Mouse (Mus musculus) thymus, adult 2 months (tissue): ENCODE data around the gene Hs3st3a1. TPM values are rescaled to one million over a fixed set of nuclear protein-coding genes. Genes with fewer than 3 reads are reported as not detected.

ENCODE experiments used
- DNase-seq: peaks from one replicate; pipeline ENCODE4 v3.0.0; 2021
- H3K27ac ChIP-seq: fragments of 200-500 bp; 2 replicates; pipeline ENCODE4 v1.5.1; 2012; ENCODE audit warnings: low read length, control low read depth; ENCODE audit not compliant: control insufficient read depth, insufficient read depth
- H3K27me3 ChIP-seq: fragments of 200-500 bp; 2 replicates; pipeline ENCODE4 v1.6.1; 2012; ENCODE audit warnings: mild to moderate bottlenecking, low read length, moderate library complexity, mixed read lengths; ENCODE audit not compliant: control insufficient read depth, insufficient read depth
- H3K36me3 ChIP-seq: fragments of 200-500 bp; 2 replicates; pipeline ENCODE4 v1.6.1; 2012; ENCODE audit warnings: mild to moderate bottlenecking, low read length, moderate library complexity; ENCODE audit not compliant: control insufficient read depth, insufficient read depth
- H3K4me1 ChIP-seq: fragments of 200-500 bp; replicated peaks from 2 replicates; pipeline ENCODE4 v1.6.1; 2012; ENCODE audit warnings: low read length; ENCODE audit not compliant: control insufficient read depth, insufficient read depth
- H3K4me3 ChIP-seq: fragments of 200-500 bp; 2 replicates; pipeline ENCODE4 v1.5.1; 2012; ENCODE audit warnings: mild to moderate bottlenecking, low read length, control low read depth, moderate library complexity; ENCODE audit not compliant: control insufficient read depth, insufficient read depth
- CTCF ChIP-seq: fragments of 200-500 bp; IDR thresholded peaks from 2 replicates; pipeline ENCODE4 v1.5.1; 2012; ENCODE audit warnings: mild to moderate bottlenecking, control low read depth, low read length, moderate library complexity, borderline replicate concordance; ENCODE audit not compliant: control insufficient read depth, poor library complexity, insufficient read depth; ENCODE audit errors: extremely low read depth
- POLR2A ChIP-seq: fragments of 200-500 bp; IDR thresholded peaks from 2 replicates; pipeline ENCODE4 v1.6.1; 2012; ENCODE audit warnings: mild to moderate bottlenecking, low read length, control low read depth, moderate library complexity; ENCODE audit not compliant: control insufficient read depth, poor library complexity, insufficient read depth; ENCODE audit errors: extremely low read depth
- WGBS: fragments of 180-500 bp; shearing (Covaris S2); methylation state at CpG from one replicate; pipeline ENCODE4 v1.1.7; 2018; 5-methylcytosine and 5-hydroxymethylcytosine counted together
- polyA plus RNA-seq: library from polyadenylated mRNA; depleted of rRNA; stranded (reverse); fragments of >200 nt; gene quantifications from 2 replicates; pipeline ENCODE4 v1.2.3, GENCODE M21; 2012; rRNA removed

Gene Hs3st3a1
- polyA plus RNA-seq, 1 experiment: 0.89 TPM

DNA sequence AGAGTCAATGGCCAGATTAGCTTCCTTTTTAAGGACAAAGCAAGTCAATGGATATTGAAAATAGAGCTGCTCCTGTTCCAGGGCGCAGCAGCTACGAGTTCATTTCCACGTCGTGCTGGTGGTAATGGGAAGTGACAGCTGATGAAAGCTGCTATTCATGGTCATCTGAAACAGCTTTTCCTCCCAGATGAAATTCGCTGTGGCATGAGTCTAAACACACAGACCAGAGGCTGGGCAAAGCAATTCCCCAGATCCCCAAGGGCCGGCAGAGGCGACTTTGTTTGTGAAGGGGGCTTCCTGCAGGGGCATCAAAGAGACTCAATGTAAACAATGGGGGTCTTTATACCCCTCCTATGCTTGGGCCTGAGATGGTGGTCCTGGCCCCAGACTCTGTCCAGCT, 114.2 kb downstream of the Hs3st3a1 start:
- TF ChIP-seq POLR2A (no peak), CTCF (no peak)
- H3K27ac ChIP-seq: no peak overlapping the region
- no peaks in the 10 kb centered on the region for H3K36me3 ChIP-seq
- H3K27me3 ChIP-seq: no peaks in the 10 kb centered on the region
- 63% methylated on average over 7 of the region's 7 CpGs for WGBS
- no peaks in the 10 kb centered on the region for H3K4me1 ChIP-seq
- H3K4me3 ChIP-seq: no peak overlapping the region
- DNase-seq: no peak

DNA sequence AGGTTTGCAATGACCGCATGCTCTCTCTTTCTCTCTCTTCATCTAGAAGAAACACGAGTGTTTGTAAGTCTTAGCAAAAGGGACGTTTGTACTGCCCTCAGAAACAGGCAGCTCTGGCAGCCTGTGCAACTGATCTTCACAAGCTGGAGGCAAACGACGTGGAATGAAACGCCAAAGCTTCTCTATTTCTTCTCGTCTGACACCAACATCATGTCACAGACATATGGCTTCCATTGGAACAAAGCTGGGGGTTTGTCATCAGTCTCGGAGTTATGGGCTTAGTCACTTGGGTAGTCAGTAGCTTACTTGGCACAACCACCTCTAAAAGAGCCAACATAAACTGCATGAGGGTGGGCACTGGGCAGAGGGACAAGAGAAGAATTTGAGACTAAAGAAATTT, 114.8 kb downstream of the Hs3st3a1 start:
- TF ChIP-seq POLR2A (no peak), CTCF (no peak)
- no peaks in the 10 kb centered on the region for H3K4me1 ChIP-seq
- no peak for DNase-seq
- H3K27me3 ChIP-seq: no peaks in the 10 kb centered on the region
- no peak overlapping the region for H3K27ac ChIP-seq
- WGBS: 81% methylated on average over 8 of the region's 8 CpGs
- no peaks in the 10 kb centered on the region for H3K36me3 ChIP-seq
- no peak overlapping the region for H3K4me3 ChIP-seq

GRCm38 (mm10) chr11:64558282-64558681, 123.2 kb downstream of the Hs3st3a1 start:
- Histone ChIP-seq H3K27me3 (no peaks in the 10 kb centered on the region), H3K4me1 (no peaks in the 10 kb centered on the region), H3K27ac (no peak overlapping the region), H3K4me3 (no peak overlapping the region), H3K36me3 (no peaks in the 10 kb centered on the region)
- WGBS: 95% methylated on average over 2 of the region's 2 CpGs
- no peak for DNase-seq
- no peak for TF ChIP-seq POLR2A
- no peak for TF ChIP-seq CTCF

GRCm38 (mm10) chr11:64559388-64559787, 124.3 kb downstream of the Hs3st3a1 start:
- no peak for TF ChIP-seq CTCF
- TF ChIP-seq POLR2A: no peak
- 77% methylated on average over 1 of the region's 1 CpGs for WGBS
- Histone ChIP-seq H3K36me3 (no peaks in the 10 kb centered on the region), H3K4me1 (no peaks in the 10 kb centered on the region), H3K4me3 (no peak overlapping the region), H3K27ac (no peak overlapping the region), H3K27me3 (no peaks in the 10 kb centered on the region)
- no peak for DNase-seq

DNA sequence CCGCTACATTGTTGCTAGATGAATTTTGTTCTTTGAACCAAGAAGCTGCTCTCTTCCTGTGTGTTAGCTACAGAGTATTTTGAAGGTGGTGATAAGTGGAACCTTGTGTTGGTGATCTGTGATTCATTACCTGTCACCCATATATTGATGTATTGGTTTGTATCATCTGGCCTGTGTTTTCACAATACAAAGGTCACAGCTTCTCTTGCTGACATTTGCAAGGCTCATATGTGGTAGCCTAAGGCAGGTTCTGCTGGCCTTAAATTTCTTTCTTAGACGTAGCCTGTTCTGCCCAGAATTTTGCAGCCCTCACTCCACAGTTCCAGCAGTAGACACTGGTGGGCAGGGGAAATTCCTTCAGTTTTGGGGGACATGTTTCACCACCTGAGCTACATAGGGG, 125.3 kb downstream of the Hs3st3a1 start:
- no peaks in the 10 kb centered on the region for H3K27me3 ChIP-seq
- WGBS: 84% methylated on average over 2 of the region's 2 CpGs
- no peak overlapping the region for H3K27ac ChIP-seq
- no peak for DNase-seq
- H3K36me3 ChIP-seq: no peaks in the 10 kb centered on the region
- H3K4me1 ChIP-seq: no peaks in the 10 kb centered on the region
- no peak for TF ChIP-seq POLR2A
- no peak for TF ChIP-seq CTCF
- no peak overlapping the region for H3K4me3 ChIP-seq

GRCm38 (mm10) chr11:64562771-64563170, 127.6 kb downstream of the Hs3st3a1 start:
- no peak for DNase-seq
- 67% methylated on average over 4 of the region's 4 CpGs for WGBS
- Histone ChIP-seq H3K4me3 (no peak overlapping the region), H3K4me1 (no peaks in the 10 kb centered on the region), H3K27me3 (no peaks in the 10 kb centered on the region), H3K27ac (no peak overlapping the region), H3K36me3 (no peaks in the 10 kb centered on the region)
- no peak for TF ChIP-seq CTCF
- TF ChIP-seq POLR2A: no peak

Other genes with a start within 250 kb of the Hs3st3a1 start
- gene F930015N05Rik, start 1.3 kb downstream of the Hs3st3a1 start, polyA plus RNA-seq: 0.22 and 0.36 TPM in 2 replicates